Mouse (Mus musculus): ENCODE measurements at regions not wholly inside any gene's neighbourhood (a gene's known extent, or its start where the extent isn't known, plus 50 kb on each side); places are given as distances from the start of the nearest gene placed in this dataset.

GRCm38 (mm10) chr13:119081691-119082090, 346.7 kb upstream of the Paip1 start:
- no peak for TF ChIP-seq CTCF (IDR thresholded peaks at IDR 0.05; ENCODE audit: low read depth)
- TF ChIP-seq EP300 (IDR thresholded peaks at IDR 0.05; ENCODE audit: low read depth): no peak

Measured in heart, postnatal 0 days (tissue).